Mouse (Mus musculus): ENCODE measurements around the gene Tcerg1l.
A peak's percentile ranks its signal among the peaks of the same experiment; 100 is the strongest.

Gene Tcerg1l

DNA sequence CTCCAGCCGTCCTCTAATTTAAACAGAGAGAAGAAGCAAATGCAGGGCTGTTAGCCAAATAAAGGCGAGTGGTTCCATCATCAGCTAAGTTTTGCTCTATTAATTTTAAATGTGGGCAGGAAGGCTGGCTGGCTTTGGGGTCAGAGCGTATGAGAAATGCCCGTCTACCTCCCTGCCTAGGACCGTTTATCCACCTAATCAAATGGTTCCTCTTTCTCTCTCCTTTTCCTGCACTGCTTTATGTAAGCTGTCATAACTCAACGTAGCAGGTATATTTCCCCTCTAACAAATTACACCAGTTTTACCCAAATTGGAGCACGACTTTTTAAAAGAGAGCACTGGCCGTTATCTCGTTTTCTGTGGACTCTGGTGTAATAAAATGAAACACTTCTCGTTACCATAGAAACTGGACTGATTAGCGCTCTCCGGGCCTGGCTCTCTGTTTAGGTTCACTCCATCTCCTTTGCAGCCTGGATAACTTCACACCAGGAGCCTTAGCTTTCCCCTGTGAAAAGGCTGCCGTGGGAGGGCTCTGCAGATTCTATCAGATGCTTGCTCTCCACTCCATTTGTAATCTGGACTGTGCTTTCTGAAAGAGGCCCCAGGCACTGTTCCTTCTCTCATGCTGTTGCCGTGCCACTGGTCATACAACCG is 182.2 kb downstream of the Tcerg1l start:
- peak in 1 of 2 experiments; percentile 14 for DNase-seq

DNA sequence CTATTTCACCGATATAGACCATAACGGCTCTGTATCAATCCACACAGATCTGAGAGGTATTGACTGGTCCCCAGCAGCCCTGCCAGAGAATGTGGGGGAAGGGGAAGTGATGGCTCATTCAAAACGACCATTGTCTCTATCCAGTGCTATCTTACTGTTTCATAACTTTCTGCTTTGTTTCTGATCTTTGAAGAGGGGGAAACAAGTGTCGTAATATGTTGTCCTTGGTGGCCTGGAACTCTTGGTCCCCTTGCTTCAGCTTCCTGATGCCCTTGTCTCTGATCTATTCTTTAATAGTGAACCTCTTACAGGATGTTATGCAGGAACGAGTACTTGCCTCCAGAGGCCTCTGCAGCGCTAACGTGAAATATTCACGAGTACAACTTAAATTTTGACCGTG is 182.8 kb downstream of the Tcerg1l start:
- no peak for DNase-seq

DNA sequence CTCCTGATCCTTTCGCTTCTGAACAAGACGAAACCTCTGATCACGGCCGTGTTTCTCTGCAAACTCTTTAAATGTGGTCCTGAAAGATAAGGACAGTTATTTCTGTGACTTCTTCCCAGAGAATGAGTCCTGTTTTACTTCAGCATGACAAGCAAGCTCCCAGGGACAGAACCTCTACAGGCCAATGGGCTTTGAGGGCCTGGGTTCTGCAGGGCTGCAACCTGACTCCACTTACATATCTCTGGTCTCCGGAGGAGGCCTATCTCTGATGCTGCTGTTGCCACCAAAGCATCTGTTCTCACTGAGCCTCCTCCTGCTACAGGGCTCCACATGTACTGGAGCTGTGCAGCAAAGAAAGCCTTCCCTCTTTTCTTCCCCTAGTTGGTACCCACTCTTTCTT is 187.8 kb downstream of the Tcerg1l start:
- no peak for DNase-seq

GRCm38 (mm10) chr7:138205124-138205523 is 192.4 kb downstream of the Tcerg1l start:
- no peak for DNase-seq

DNA sequence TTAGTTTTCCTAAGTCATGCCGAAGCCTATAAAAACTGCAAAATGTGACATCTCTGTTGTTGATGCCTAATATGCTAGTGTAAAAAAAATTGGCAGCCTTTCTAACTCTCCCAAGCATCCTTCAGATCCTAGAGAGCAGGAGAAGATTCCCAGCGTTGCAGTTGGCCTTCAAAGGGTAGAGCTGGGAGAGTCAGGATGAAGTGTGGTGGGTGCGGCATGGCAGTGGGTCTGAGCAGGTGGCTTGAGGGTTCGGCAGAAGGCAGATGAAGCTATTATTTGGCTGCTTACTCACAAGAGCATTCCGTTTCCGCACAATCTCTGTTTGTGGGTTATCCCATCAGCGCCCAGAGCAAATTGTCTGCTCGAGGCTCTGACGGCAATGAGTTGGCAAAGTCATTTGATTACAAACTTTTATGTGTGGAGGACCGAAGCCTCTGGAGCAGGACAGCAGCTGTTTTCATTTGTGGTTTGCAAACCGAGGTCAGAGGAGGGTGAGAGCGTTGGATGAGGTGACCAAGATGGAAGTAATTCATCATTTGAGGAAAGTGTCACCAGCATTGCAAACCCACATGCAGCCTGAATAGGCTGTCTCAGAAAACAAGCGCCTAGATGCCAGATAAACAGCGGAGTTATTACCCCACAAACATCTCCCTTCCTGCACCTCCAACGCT is 195.2 kb downstream of the Tcerg1l start:
- no peak for DNase-seq

DNA sequence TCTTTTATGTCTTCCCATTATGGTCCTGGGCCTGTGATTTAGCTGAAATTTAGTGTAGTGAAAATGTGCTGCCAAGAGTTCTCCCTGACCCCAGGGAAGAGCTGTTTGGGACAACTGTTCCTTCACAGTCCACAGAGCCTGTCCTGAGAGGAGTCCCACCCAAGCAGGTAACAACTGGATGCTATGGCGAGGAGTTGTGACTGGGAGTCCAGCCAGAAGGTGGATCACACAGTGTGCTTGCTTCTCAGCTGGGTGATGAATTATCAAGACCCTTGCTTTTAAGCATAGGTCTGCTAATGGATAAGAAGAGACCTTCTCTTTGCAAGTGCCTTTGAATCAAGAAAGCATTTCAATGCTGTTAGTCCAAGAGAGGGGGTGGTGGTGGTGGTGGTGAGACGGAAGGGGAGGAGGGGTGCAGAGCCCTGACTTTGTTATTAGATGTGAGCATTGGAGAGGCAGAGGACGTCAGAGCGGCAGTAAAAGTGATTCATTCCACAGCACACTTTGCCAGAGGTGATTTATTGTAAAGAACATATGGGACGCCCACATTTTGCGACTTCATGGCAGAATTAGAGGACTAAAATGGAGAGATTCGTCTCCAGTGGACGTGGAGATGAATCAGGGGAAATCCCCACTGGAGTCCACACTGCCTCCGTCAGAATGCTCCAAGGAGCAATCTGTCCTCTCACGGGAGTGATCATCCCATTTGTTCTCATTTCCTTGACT is 198.0 kb downstream of the Tcerg1l start:
- no peak for DNase-seq

DNA sequence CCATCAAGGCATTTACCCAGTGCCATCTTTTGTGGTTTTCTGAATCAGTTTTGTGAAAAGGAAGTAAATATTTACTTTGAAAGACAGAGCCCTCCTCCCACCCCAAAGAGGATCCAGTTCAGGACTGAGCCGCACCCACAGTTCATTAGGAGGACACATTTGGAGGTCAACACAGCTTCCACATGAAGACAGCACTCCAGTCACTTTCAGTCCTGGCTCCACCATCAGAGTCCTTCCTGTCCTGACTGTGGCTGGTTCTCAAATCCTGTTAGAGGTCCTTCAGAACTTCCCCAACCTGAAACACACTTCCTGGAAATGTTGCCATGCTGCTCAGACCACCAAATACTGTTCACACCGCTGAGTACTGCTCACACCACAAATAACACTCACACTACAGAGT is 201.4 kb downstream of the Tcerg1l start:
- no peak for DNase-seq

DNA sequence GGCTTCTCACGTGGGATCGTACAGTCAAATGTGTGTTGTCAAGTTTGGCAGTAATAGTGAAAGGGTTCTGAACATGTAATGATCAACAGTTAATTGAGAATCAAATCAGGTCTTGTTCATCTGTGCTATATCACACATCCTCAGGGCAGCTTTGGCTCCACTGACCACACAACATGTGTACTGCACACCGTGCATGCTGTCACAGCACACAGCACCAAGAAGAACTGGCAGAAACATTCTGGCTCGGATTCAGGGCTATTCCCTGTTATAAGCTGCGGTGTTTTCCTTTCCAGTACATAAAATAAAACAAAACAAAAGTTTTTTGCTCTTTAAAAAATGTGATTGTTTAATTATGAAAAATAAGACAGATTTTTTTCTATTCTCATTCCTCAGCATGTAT is 213.3 kb downstream of the Tcerg1l start:
- DNase-seq = peak; percentile 26 to 45

DNA sequence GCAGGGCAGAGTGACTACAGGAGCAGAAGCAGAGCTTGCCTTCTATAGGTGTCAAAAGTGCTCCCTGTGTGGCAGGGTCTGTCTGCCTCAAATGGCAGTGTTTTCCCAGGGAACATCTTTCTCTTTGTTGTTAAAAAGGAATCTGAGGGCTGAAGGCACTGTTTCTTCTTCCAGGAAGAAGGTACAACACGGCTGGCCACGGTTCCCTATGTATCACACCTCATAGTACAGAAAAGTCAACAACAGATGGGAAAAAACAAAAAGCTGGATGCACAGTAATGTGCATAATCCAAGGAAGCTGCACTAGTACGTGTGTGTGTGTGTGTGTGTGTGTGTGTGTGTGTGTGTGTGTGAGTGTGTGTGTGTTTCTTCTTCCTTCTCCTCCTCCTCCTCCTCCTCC is 215.3 kb downstream of the Tcerg1l start:
- DNase-seq = no peak

DNA sequence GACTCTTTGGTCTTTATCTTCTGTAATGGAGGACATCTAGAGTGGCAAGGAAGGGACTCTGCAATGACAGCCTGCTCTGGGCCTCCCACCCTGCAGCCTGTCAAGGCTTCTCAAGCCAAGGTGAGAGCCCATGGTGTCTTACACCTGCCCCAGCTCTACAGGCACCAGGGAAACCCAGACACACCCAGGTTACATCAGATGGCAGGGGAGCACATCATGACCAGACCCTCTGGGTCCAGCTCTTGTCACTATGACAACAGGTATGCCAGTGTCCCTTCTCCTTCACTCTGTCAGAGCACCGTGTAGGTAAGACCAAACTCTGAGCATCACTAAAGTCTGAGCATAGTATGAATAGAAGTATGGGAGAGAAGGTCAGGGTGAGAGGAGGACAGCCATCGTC is 218.9 kb downstream of the Tcerg1l start:
- no peak for DNase-seq

DNA sequence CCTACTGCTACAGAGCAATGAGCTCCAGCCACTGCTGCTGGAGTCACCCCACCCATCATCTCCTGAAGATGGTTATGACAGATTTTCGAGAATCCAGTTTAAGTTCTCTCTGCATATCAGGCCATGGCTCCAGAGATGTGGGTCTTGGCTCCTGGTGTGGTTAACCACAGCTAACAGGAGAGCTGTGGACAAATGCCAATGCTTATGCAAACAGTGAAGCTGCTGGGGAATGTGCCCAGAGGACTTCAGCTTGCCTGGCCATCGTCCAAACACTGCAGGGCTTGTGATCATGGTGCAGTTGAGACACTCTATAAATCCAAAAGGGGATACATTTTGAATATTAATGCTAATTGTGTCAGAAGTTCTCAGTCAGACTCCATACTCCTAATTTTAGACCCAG is 221.5 kb downstream of the Tcerg1l start:
- peak; percentile 29 to 36 for DNase-seq

- DNase-seq = no peak
Measured at GRCm38 (mm10) chr7:138170389-138170788, 227.1 kb downstream of the Tcerg1l start.
